Mouse (Mus musculus) olfactory bulb, adult 2 months (tissue): ENCODE results near the gene Ang.

ENCODE experiments used
- CTCF ChIP-seq: fragments of 200-500 bp; IDR thresholded peaks from 2 replicates; pipeline ENCODE4 v1.5.1; 2012; ENCODE audit warnings: low read depth, mild to moderate bottlenecking, low read length, moderate library complexity; ENCODE audit not compliant: insufficient read depth
- POLR2A ChIP-seq: fragments of 200-500 bp; IDR thresholded peaks from 2 replicates; pipeline ENCODE4 v1.6.1; 2012; ENCODE audit warnings: mild to moderate bottlenecking, low read depth, low read length, moderate library complexity; ENCODE audit not compliant: insufficient read depth

- no peak for TF ChIP-seq CTCF
- no peak for TF ChIP-seq POLR2A
These were observed 41.4 kb downstream of the Ang start for GRCm38 (mm10) chr14:51132372-51132771.
